Mouse (Mus musculus): ENCODE results near the gene Emilin2. TPM values are rescaled to one million over a fixed set of nuclear protein-coding genes. Genes with fewer than 3 reads are reported as not detected.

Emilin2 gene
- polyA plus RNA-seq, 1 experiment from 2014 or later = 9.6 TPM

- no peaks in the 10 kb centered on the region for H3K4me1 ChIP-seq
- ATAC-seq (ENCODE audit: low FRiP score) = no peak
- 86% methylated on average over 4 of the region's 4 CpGs for WGBS
These were observed 18.9 kb downstream of the Emilin2 start for GRCm38 (mm10) chr17:71292897-71293296.

GRCm38 (mm10) chr17:71291897-71292420 lies 19.8 kb downstream of the Emilin2 start:
- ATAC-seq (ENCODE audit: low FRiP score) = no peak

More at GRCm38 (mm10) chr17:71292897-71293296, 18.9 kb downstream of the Emilin2 start:
- Histone ChIP-seq H3K4me3 (no peak overlapping the region), H3K36me3 (no peaks in the 10 kb centered on the region), H3K4me2 (replicated peaks) (no peak overlapping the region), H3K27ac (no peak overlapping the region), H3K9me3 (replicated peaks) (no peaks in the 10 kb centered on the region), H3K27me3 (no peaks in the 10 kb centered on the region), H3K9ac (no peak overlapping the region)

GRCm38 (mm10) chr17:71290486-71291410 lies 21.0 kb downstream of the Emilin2 start:
- Histone ChIP-seq H3K36me3 (no peaks in the 10 kb centered on the region), H3K4me3 (no peak overlapping the region), H3K4me2 (replicated peaks) (no peak overlapping the region), H3K9ac (no peak overlapping the region), H3K27ac (no peak overlapping the region), H3K4me1 (no peaks in the 10 kb centered on the region), H3K27me3 (no peaks in the 10 kb centered on the region), H3K9me3 (replicated peaks) (no peaks in the 10 kb centered on the region)
- 84% methylated on average over 7 of the region's 7 CpGs for WGBS
- no peak for ATAC-seq (ENCODE audit: low FRiP score)

More at GRCm38 (mm10) chr17:71291897-71292420, 19.8 kb downstream of the Emilin2 start:
- Histone ChIP-seq H3K4me2 (replicated peaks) (no peak overlapping the region), H3K4me1 (no peaks in the 10 kb centered on the region), H3K27ac (no peak overlapping the region), H3K36me3 (no peaks in the 10 kb centered on the region), H3K27me3 (no peaks in the 10 kb centered on the region), H3K4me3 (no peak overlapping the region), H3K9me3 (replicated peaks) (no peaks in the 10 kb centered on the region), H3K9ac (no peak overlapping the region)
- 91% methylated on average over 6 of the region's 6 CpGs for WGBS

GRCm38 (mm10) chr17:71289572-71290176 lies 22.1 kb downstream of the Emilin2 start:
- ATAC-seq (ENCODE audit: low FRiP score) = no peak

GRCm38 (mm10) chr17:71288808-71289548 lies 22.8 kb downstream of the Emilin2 start:
- H3K9ac ChIP-seq = no peak overlapping the region
- no peak overlapping the region for H3K4me3 ChIP-seq
- H3K27ac ChIP-seq = no peak overlapping the region
- 92% methylated on average over 10 of the region's 10 CpGs for WGBS
- ATAC-seq (ENCODE audit: low FRiP score) = no peak
- no peak overlapping the region for H3K4me2 ChIP-seq (replicated peaks)
- no peaks in the 10 kb centered on the region for H3K27me3 ChIP-seq
- no peaks in the 10 kb centered on the region for H3K4me1 ChIP-seq
- H3K36me3 ChIP-seq = no peaks in the 10 kb centered on the region
- H3K9me3 ChIP-seq (replicated peaks) = no peaks in the 10 kb centered on the region

More at GRCm38 (mm10) chr17:71289572-71290176, 22.1 kb downstream of the Emilin2 start:
- Histone ChIP-seq H3K9me3 (replicated peaks) (no peaks in the 10 kb centered on the region), H3K4me2 (replicated peaks) (no peak overlapping the region), H3K9ac (no peak overlapping the region), H3K4me1 (no peaks in the 10 kb centered on the region), H3K36me3 (no peaks in the 10 kb centered on the region), H3K27ac (no peak overlapping the region), H3K27me3 (no peaks in the 10 kb centered on the region), H3K4me3 (no peak overlapping the region)
- 73% methylated on average over 6 of the region's 6 CpGs for WGBS

GRCm38 (mm10) chr17:71288145-71288758 lies 23.5 kb downstream of the Emilin2 start:
- Histone ChIP-seq H3K36me3 (no peaks in the 10 kb centered on the region), H3K4me3 (no peak overlapping the region), H3K9me3 (replicated peaks) (no peaks in the 10 kb centered on the region), H3K27me3 (no peaks in the 10 kb centered on the region), H3K4me2 (replicated peaks) (no peak overlapping the region), H3K4me1 (no peaks in the 10 kb centered on the region), H3K9ac (no peak overlapping the region), H3K27ac (no peak overlapping the region)
- ATAC-seq (ENCODE audit: low FRiP score) = no peak
- WGBS = 90% methylated on average over 11 of the region's 11 CpGs

GRCm38 (mm10) chr17:71287586-71287985 lies 24.2 kb downstream of the Emilin2 start:
- WGBS = 96% methylated on average over 7 of the region's 7 CpGs

GRCm38 (mm10) chr17:71285929-71286328 lies 25.8 kb downstream of the Emilin2 start:
- H3K27me3 ChIP-seq = no peaks in the 10 kb centered on the region
- H3K4me2 ChIP-seq (replicated peaks) = no peak overlapping the region
- H3K4me3 ChIP-seq = no peak overlapping the region
- H3K4me1 ChIP-seq = no peaks in the 10 kb centered on the region
- no peak overlapping the region for H3K27ac ChIP-seq
- no peak overlapping the region for H3K9ac ChIP-seq
- H3K9me3 ChIP-seq (replicated peaks) = no peaks in the 10 kb centered on the region
- ATAC-seq (ENCODE audit: low FRiP score) = no peak
- H3K36me3 ChIP-seq = no peaks in the 10 kb centered on the region
- WGBS = 78% methylated on average over 6 of the region's 6 CpGs

More at GRCm38 (mm10) chr17:71287586-71287985, 24.2 kb downstream of the Emilin2 start:
- no peaks in the 10 kb centered on the region for H3K9me3 ChIP-seq (replicated peaks)
- H3K36me3 ChIP-seq = no peaks in the 10 kb centered on the region
- no peak overlapping the region for H3K27ac ChIP-seq
- H3K4me1 ChIP-seq = no peaks in the 10 kb centered on the region
- no peaks in the 10 kb centered on the region for H3K27me3 ChIP-seq
- H3K9ac ChIP-seq = no peak overlapping the region
- no peak for ATAC-seq (ENCODE audit: low FRiP score)
- no peak overlapping the region for H3K4me2 ChIP-seq (replicated peaks)
- no peak overlapping the region for H3K4me3 ChIP-seq

- no peaks in the 10 kb centered on the region for H3K4me1 ChIP-seq
- no peak overlapping the region for H3K27ac ChIP-seq
- H3K27me3 ChIP-seq = no peaks in the 10 kb centered on the region
- no peaks in the 10 kb centered on the region for H3K36me3 ChIP-seq
- no peak overlapping the region for H3K9ac ChIP-seq
- no peak overlapping the region for H3K4me3 ChIP-seq
- WGBS = 74% methylated on average over 6 of the region's 6 CpGs
- H3K9me3 ChIP-seq (replicated peaks) = no peaks in the 10 kb centered on the region
- H3K4me2 ChIP-seq (replicated peaks) = no peak overlapping the region
- no peak for ATAC-seq (ENCODE audit: low FRiP score)
These were observed 26.9 kb downstream of the Emilin2 start for GRCm38 (mm10) chr17:71284890-71285289.

GRCm38 (mm10) chr17:71283237-71283636 lies 28.5 kb downstream of the Emilin2 start:
- Histone ChIP-seq H3K27ac (no peak overlapping the region), H3K27me3 (no peaks in the 10 kb centered on the region), H3K4me2 (replicated peaks) (no peak overlapping the region), H3K4me3 (no peak overlapping the region), H3K9me3 (replicated peaks) (no peaks in the 10 kb centered on the region), H3K36me3 (no peaks in the 10 kb centered on the region), H3K9ac (no peak overlapping the region), H3K4me1 (no peaks in the 10 kb centered on the region)
- 87% methylated on average over 4 of the region's 4 CpGs for WGBS
- ATAC-seq (ENCODE audit: low FRiP score) = no peak

- Histone ChIP-seq H3K27ac (no peak overlapping the region), H3K4me3 (no peak overlapping the region), H3K4me1 (no peaks in the 10 kb centered on the region), H3K4me2 (replicated peaks) (no peak overlapping the region), H3K36me3 (no peaks in the 10 kb centered on the region), H3K27me3 (no peaks in the 10 kb centered on the region), H3K9me3 (replicated peaks) (no peaks in the 10 kb centered on the region), H3K9ac (no peak overlapping the region)
- 94% methylated on average over 9 of the region's 9 CpGs for WGBS
- no peak for ATAC-seq (ENCODE audit: low FRiP score)
These were observed 29.1 kb downstream of the Emilin2 start for GRCm38 (mm10) chr17:71282716-71283115.
